Mouse (Mus musculus): ENCODE data around the gene Zbtb5. TPM values are rescaled to one million over a fixed set of nuclear protein-coding genes. Genes with fewer than 3 reads are reported as not detected.
A peak's percentile ranks its signal among the peaks of the same experiment; 100 is the strongest.

The Zbtb5 gene
- total and polyA plus RNA-seq, 3 experiments, result 2.6 to 9.8 (median 9.7) TPM

- H3K4me3 ChIP-seq (ENCODE audit: low read depth, low read length), result peak overlapping the region; percentile 90
- H3K4me1 ChIP-seq (ENCODE audit: insufficient read depth, low read depth, low read length), result peaks cover 49% of the 10 kb centered on the region
- no peak for TF ChIP-seq POLR2AphosphoS5 (IDR thresholded peaks at IDR 0.05; ENCODE audit: insufficient replicate concordance, low read depth, low read length)
- TF ChIP-seq TAL1 (conservative IDR thresholded peaks at IDR 0.05; ENCODE audit: low read depth, low read length), result no peak
- no peak for TF ChIP-seq CTCF (IDR thresholded peaks at IDR 0.05; ENCODE audit: low read depth, low read length)
- TF ChIP-seq GATA1 (IDR thresholded peaks at IDR 0.05; ENCODE audit: borderline replicate concordance, low read length), result no peak
- no peak for TF ChIP-seq GATA2 (IDR thresholded peaks at IDR 0.05; ENCODE audit: borderline replicate concordance, low read depth, low read length)
- ATAC-seq (ENCODE audit: extremely low read depth, insufficient number of reproducible peaks, low FRiP score, poor library complexity, severe bottlenecking), result no peak
- H3K9me3 ChIP-seq (replicated peaks), result no peaks in the 10 kb centered on the region
- H3K36me3 ChIP-seq (replicated peaks), result peaks cover 53% of the 10 kb centered on the region
- H3K27me3 ChIP-seq (ENCODE audit: insufficient read depth, low read length), result no peaks in the 10 kb centered on the region
- DNase-seq (ENCODE audit: low spot score), result no peak
Observed at GRCm38 (mm10) chr4:44982440-44983130, 29.6 kb downstream of the Zbtb5 start.

DNA sequence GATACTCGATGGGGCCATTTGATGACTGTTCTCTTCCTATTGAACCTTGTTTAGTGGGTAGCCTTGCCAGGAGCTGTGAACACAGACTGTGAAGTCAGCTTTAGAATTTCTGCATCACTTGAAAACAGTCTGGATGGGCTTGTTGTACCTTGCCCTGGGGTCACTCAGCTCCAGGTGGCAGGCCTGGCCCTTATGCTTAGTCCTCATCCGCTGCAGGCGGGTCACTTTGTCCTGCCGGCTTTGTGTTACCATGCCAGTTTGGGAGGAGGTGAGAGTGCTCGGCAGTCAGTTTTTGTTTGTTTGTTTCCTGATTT, 30.3 kb downstream of the Zbtb5 start:
- Histone ChIP-seq H3K4me1 (ENCODE audit: insufficient read depth, low read depth, low read length) (peaks cover 52% of the 10 kb centered on the region), H3K36me3 (replicated peaks) (peaks cover 46% of the 10 kb centered on the region), H3K9me3 (replicated peaks) (peaks cover under 1% of the 10 kb centered on the region; the same call in 1 of the 2 replicates), H3K27me3 (ENCODE audit: insufficient read depth, low read length) (no peaks in the 10 kb centered on the region), H3K4me3 (ENCODE audit: low read depth, low read length) (peak overlapping the region; percentile 90)
- no peak for DNase-seq (ENCODE audit: low spot score)
- ATAC-seq (ENCODE audit: extremely low read depth, insufficient number of reproducible peaks, low FRiP score, poor library complexity, severe bottlenecking), result no peak
- TF ChIP-seq POLR2AphosphoS5 (IDR thresholded peaks at IDR 0.05; ENCODE audit: insufficient replicate concordance, low read depth, low read length), result no peak
- no peak for TF ChIP-seq TAL1 (conservative IDR thresholded peaks at IDR 0.05; ENCODE audit: low read depth, low read length)
- no peak for TF ChIP-seq CTCF (IDR thresholded peaks at IDR 0.05; ENCODE audit: low read depth, low read length)
- no peak for TF ChIP-seq GATA1 (IDR thresholded peaks at IDR 0.05; ENCODE audit: borderline replicate concordance, low read length)
- TF ChIP-seq GATA2 (IDR thresholded peaks at IDR 0.05; ENCODE audit: borderline replicate concordance, low read depth, low read length), result no peak

DNA sequence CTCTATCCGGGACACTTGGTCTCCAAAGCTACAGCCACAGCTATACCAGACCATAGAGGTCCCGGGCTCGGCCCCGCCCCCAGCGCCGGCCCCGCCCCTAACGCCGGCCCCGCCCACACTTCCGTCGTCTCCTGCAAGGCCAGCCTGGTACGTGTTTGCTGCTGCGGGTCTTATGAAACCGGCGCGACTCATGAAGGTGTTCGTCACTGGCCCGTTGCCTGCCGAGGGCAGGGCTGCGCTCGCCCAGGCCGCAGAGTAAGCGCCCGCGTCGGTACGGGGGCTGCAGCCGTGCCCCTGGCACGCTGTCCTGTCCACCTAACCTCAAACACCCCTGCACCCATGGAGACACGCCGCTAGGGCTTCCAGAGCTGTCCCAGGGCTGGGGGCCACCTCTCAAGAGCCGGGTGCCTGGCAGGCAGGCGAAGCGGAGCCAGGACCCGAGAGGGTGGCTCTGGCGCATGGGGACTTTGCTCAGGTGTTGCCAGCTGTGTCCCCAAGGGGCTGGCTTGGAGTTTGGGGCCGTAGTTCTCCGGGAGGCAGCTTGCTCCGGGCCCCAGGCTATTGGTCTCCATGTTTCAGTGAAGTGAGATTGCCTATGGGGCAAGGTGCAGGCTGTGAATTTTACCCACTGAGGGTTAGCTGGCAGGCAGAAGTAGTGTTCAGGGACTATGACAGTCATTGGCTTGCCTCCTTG, 30.8 kb downstream of the Zbtb5 start, which contains the start of gene Grhpr:
TSS of gene Grhpr (plus strand) at position 116 of the 694 bp plus-strand sequence.
- Histone ChIP-seq H3K27me3 (ENCODE audit: insufficient read depth, low read length) (no peaks in the 10 kb centered on the region), H3K9me3 (replicated peaks) (peaks cover 3% of the 10 kb centered on the region; the same call in 1 of the 2 replicates), H3K4me3 (ENCODE audit: low read depth, low read length) (peak within 1 kb of the TSS; percentile 90), H3K36me3 (replicated peaks) (peaks cover 41% of the 10 kb centered on the region), H3K4me1 (ENCODE audit: insufficient read depth, low read depth, low read length) (peaks cover 52% of the 10 kb centered on the region)
- ATAC-seq (ENCODE audit: extremely low read depth, insufficient number of reproducible peaks, low FRiP score, poor library complexity, severe bottlenecking) (peak; percentile 84), DNase-seq (ENCODE audit: low spot score) (peak; percentile 89)
- TF ChIP-seq TAL1 (conservative IDR thresholded peaks at IDR 0.05; ENCODE audit: low read depth, low read length) (no peak), POLR2AphosphoS5 (IDR thresholded peaks at IDR 0.05; ENCODE audit: insufficient replicate concordance, low read depth, low read length) (no peak), CTCF (IDR thresholded peaks at IDR 0.05; ENCODE audit: low read depth, low read length) (no peak), GATA1 (IDR thresholded peaks at IDR 0.05; ENCODE audit: borderline replicate concordance, low read length) (no peak), GATA2 (IDR thresholded peaks at IDR 0.05; ENCODE audit: borderline replicate concordance, low read depth, low read length) (no peak)

- DNase-seq (ENCODE audit: low spot score) (no peak), ATAC-seq (ENCODE audit: extremely low read depth, insufficient number of reproducible peaks, low FRiP score, poor library complexity, severe bottlenecking) (no peak)
- no peak for TF ChIP-seq GATA2 (IDR thresholded peaks at IDR 0.05; ENCODE audit: borderline replicate concordance, low read depth, low read length)
- TF ChIP-seq POLR2AphosphoS5 (IDR thresholded peaks at IDR 0.05; ENCODE audit: insufficient replicate concordance, low read depth, low read length), result no peak
- TF ChIP-seq TAL1 (conservative IDR thresholded peaks at IDR 0.05; ENCODE audit: low read depth, low read length), result no peak
- no peak for TF ChIP-seq CTCF (IDR thresholded peaks at IDR 0.05; ENCODE audit: low read depth, low read length)
- TF ChIP-seq GATA1 (IDR thresholded peaks at IDR 0.05; ENCODE audit: borderline replicate concordance, low read length), result no peak
- Histone ChIP-seq H3K27me3 (ENCODE audit: insufficient read depth, low read length) (0 out of 2 replicates have a peak, but pooled peaks cover 2% of the 10 kb centered on the region), H3K4me3 (ENCODE audit: low read depth, low read length) (no peak overlapping the region), H3K9me3 (replicated peaks) (peaks cover 3% of the 10 kb centered on the region; the same call in 1 of the 2 replicates), H3K36me3 (replicated peaks) (peaks cover 26% of the 10 kb centered on the region), H3K4me1 (ENCODE audit: insufficient read depth, low read depth, low read length) (peaks cover 48% of the 10 kb centered on the region)
Observed at GRCm38 (mm10) chr4:44979794-44980338, 32.3 kb downstream of the Zbtb5 start.

DNA sequence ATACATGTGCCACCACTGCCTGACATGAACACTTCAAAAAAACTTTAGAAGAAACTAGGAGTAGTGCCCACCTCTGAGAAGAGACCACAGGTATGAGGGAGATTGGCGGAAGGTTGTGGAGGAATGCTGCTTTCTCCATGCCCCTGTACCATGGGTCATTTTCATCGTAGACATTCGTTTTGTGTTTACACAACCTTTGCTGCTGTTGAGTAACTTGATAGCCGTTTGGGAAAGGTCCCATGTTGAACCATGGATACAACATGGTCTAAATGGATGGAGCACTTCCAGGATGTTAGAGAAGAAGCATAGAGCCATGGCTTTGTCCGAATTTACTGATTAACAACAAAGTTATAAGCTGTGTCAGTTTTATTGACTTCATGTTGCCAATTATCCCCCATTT, 34.0 kb downstream of the Zbtb5 start:
- Histone ChIP-seq H3K4me3 (ENCODE audit: low read depth, low read length) (no peak overlapping the region), H3K36me3 (replicated peaks) (peaks cover 9% of the 10 kb centered on the region), H3K9me3 (replicated peaks) (peaks cover 3% of the 10 kb centered on the region; the same call in 1 of the 2 replicates), H3K27me3 (ENCODE audit: insufficient read depth, low read length) (0 out of 2 replicates have a peak, but pooled peaks cover 2% of the 10 kb centered on the region), H3K4me1 (ENCODE audit: insufficient read depth, low read depth, low read length) (peaks cover 45% of the 10 kb centered on the region)
- DNase-seq (ENCODE audit: low spot score), result no peak
- TF ChIP-seq POLR2AphosphoS5 (IDR thresholded peaks at IDR 0.05; ENCODE audit: insufficient replicate concordance, low read depth, low read length), result no peak
- TF ChIP-seq CTCF (IDR thresholded peaks at IDR 0.05; ENCODE audit: low read depth, low read length), result no peak
- no peak for TF ChIP-seq GATA1 (IDR thresholded peaks at IDR 0.05; ENCODE audit: borderline replicate concordance, low read length)
- TF ChIP-seq GATA2 (IDR thresholded peaks at IDR 0.05; ENCODE audit: borderline replicate concordance, low read depth, low read length), result no peak
- TF ChIP-seq TAL1 (conservative IDR thresholded peaks at IDR 0.05; ENCODE audit: low read depth, low read length), result no peak
- ATAC-seq (ENCODE audit: extremely low read depth, insufficient number of reproducible peaks, low FRiP score, poor library complexity, severe bottlenecking), result no peak
